Mouse (Mus musculus) erythroblast, embryonic 14.5 days (primary cell): Measurements from ENCODE around the gene Tspan33.

Source experiments
- GATA1 ChIP-seq: IDR thresholded peaks from 2 replicates; pipeline ENCODE4 v1.6.1; 2012; ENCODE audit warnings: low read length, inconsistent platforms, mixed read lengths
- TAL1 ChIP-seq: IDR thresholded peaks from 3 replicates; pipeline ENCODE4 v1.6.1; 2012; ENCODE audit warnings: low read length, inconsistent platforms, mixed read lengths

- TF ChIP-seq TAL1, result no peak
- no peak for TF ChIP-seq GATA1
Observed at GRCm38 (mm10) chr6:29735336-29735688, 41.3 kb downstream of the Tspan33 start, which contains the start of gene Smo.
